Mouse (Mus musculus) kidney, embryonic 15.5 days (tissue): Measurements from ENCODE around the gene Olfr502. TPM values are rescaled to one million over a fixed set of nuclear protein-coding genes. Genes with fewer than 3 reads are reported as not detected.
"Not testable (repeated sequence)": the region's sequence is repeated elsewhere in the genome, so short reads cannot be mapped to it uniquely, and the experiment has no call there.

Experiments
- ATAC-seq: fragments of 200-750 bp; cut with Nextera tagmentation; replicated peaks from 2 replicates; pipeline ENCODE4 v1.8.0; 2017; ENCODE audit warnings: moderate TSS enrichment; ENCODE audit not compliant: low FRiP score
- H3K27ac ChIP-seq: fragments of 300-500 bp; sonication (generic); 2 replicates; pipeline ENCODE4 v1.5.1; 2015; ENCODE audit warnings: mild to moderate bottlenecking, inconsistent platforms
- H3K27me3 ChIP-seq: fragments of 300-500 bp; sonication (generic); 2 replicates; pipeline ENCODE4 v1.6.1; 2015; ENCODE audit warnings: inconsistent platforms
- H3K36me3 ChIP-seq: fragments of 300-500 bp; sonication (generic); 2 replicates; pipeline ENCODE4 v1.6.1; 2015; ENCODE audit warnings: inconsistent platforms
- H3K4me1 ChIP-seq: fragments of 300-500 bp; sonication (generic); 2 replicates; pipeline ENCODE4 v1.6.1; 2015; ENCODE audit warnings: inconsistent platforms
- H3K4me2 ChIP-seq: fragments of 300-500 bp; sonication (generic); 2 replicates; pipeline ENCODE4 v1.6.1; 2015; ENCODE audit warnings: moderate library complexity, mild to moderate bottlenecking, inconsistent platforms
- H3K4me3 ChIP-seq: fragments of 300-500 bp; sonication (generic); replicated peaks from 2 replicates; pipeline ENCODE4 v1.5.1; 2015; ENCODE audit warnings: mild to moderate bottlenecking, inconsistent platforms
- H3K9ac ChIP-seq: fragments of 300-500 bp; sonication (generic); 2 replicates; pipeline ENCODE4 v1.6.1; 2015; ENCODE audit warnings: mild to moderate bottlenecking, inconsistent platforms
- H3K9me3 ChIP-seq: fragments of 300-500 bp; sonication (generic); replicated peaks from 2 replicates; pipeline ENCODE4 v1.6.1; 2016; ENCODE audit warnings: inconsistent platforms
- WGBS: fragments of 180-500 bp; shearing (Covaris S2); methylation state at CpG from one replicate; pipeline ENCODE4 v1.1.7; 2015; ENCODE audit warnings: mixed read lengths; 5-methylcytosine and 5-hydroxymethylcytosine counted together
- polyA plus RNA-seq: library from polyadenylated mRNA; unstranded; fragments of >200 nt; fragmentation: Nextera tagmentation; extraction: Ambion mirVana; gene quantifications from 2 replicates; pipeline ENCODE4 v1.2.1, GENCODE M21; 2015

Gene Olfr502
- polyA plus RNA-seq: not detected in 2 replicates

- Histone ChIP-seq H3K9ac (no peak within 1 kb of the TSS), H3K27ac (no peak within 1 kb of the TSS), H3K4me1 (no peaks in the 10 kb centered on the region), H3K36me3 (no peaks in the 10 kb centered on the region), H3K4me3 (no peak within 1 kb of the TSS), H3K27me3 (no peaks in the 10 kb centered on the region), H3K4me2 (no peak within 1 kb of the TSS), H3K9me3 (no peaks in the 10 kb centered on the region)
- WGBS: 65% methylated on average over 1 of the region's 1 CpGs
- ATAC-seq: no peak
Observed at GRCm38 (mm10) chr7:108524965-108525364, at the start of gene Olfr502. Gene Olfr502, minus strand, starts transcription at chr7:108525065.

GRCm38 (mm10) chr7:108565693-108566092 is 40.8 kb upstream of the Olfr502 start, which contains the start of gene Olfr504:
Gene Olfr504, minus strand, starts transcription at chr7:108565793.
- no peak for ATAC-seq
- Histone ChIP-seq H3K27me3 (no peaks in the 10 kb centered on the region), H3K9ac (no peak within 1 kb of the TSS), H3K27ac (no peak within 1 kb of the TSS), H3K4me1 (no peaks in the 10 kb centered on the region), H3K4me3 (no peak within 1 kb of the TSS), H3K4me2 (no peak within 1 kb of the TSS), H3K9me3 (no peaks in the 10 kb centered on the region), H3K36me3 (no peaks in the 10 kb centered on the region)
- 81% methylated on average over 1 of the region's 1 CpGs for WGBS

- H3K4me1 ChIP-seq, H3K36me3 ChIP-seq, H3K4me3 ChIP-seq, H3K27ac ChIP-seq, H3K27me3 ChIP-seq, H3K9me3 ChIP-seq, H3K4me2 ChIP-seq, H3K9ac ChIP-seq, ATAC-seq: not testable (repeated sequence)
- WGBS: 58% methylated on average over 1 of the region's 1 CpGs
Observed at GRCm38 (mm10) chr7:108544227-108544626, 19.4 kb upstream of the Olfr502 start, which contains the start of gene Olfr503. Gene Olfr503, plus strand, starts transcription at chr7:108544527.

GRCm38 (mm10) chr7:108542416-108542815 is 17.6 kb upstream of the Olfr502 start:
- Histone ChIP-seq H3K4me3 (no peak overlapping the region), H3K36me3 (no peaks in the 10 kb centered on the region), H3K9me3 (no peaks in the 10 kb centered on the region), H3K27ac (no peak overlapping the region), H3K4me1 (no peaks in the 10 kb centered on the region), H3K9ac (no peak overlapping the region), H3K27me3 (no peaks in the 10 kb centered on the region), H3K4me2 (no peak overlapping the region)
- no peak for ATAC-seq
- WGBS: 84% methylated on average over 13 of the region's 13 CpGs

Other genes with a start within 250 kb of the Olfr502 start
- not detected in 2 replicates for gene Olfr490, start 236.1 kb downstream of the Olfr502 start, polyA plus RNA-seq
- not detected in 2 replicates for gene Olfr491, start 211.6 kb downstream of the Olfr502 start, polyA plus RNA-seq
- not detected in 2 replicates for gene Olfr492, start 201.4 kb downstream of the Olfr502 start, polyA plus RNA-seq
- gene Olfr493, start 178.1 kb downstream of the Olfr502 start, polyA plus RNA-seq: not detected in 2 replicates
- gene Olfr494, start 159.7 kb downstream of the Olfr502 start, polyA plus RNA-seq: not detected in 2 replicates
- gene Olfr495, start 131.9 kb downstream of the Olfr502 start, polyA plus RNA-seq: not detected in 2 replicates
- not detected in 2 replicates for gene Olfr497, start 104.6 kb downstream of the Olfr502 start, polyA plus RNA-seq
- not detected in 2 replicates for gene Olfr498, start 59.7 kb downstream of the Olfr502 start, polyA plus RNA-seq
- gene Olfr503, start 19.5 kb upstream of the Olfr502 start, polyA plus RNA-seq: not detected in 2 replicates
- gene Olfr504, start 40.7 kb upstream of the Olfr502 start, polyA plus RNA-seq: not detected in 2 replicates
- 0.04 TPM in 1 of 2 replicates, not detected in the other for gene Olfr506, start 85.7 kb upstream of the Olfr502 start, polyA plus RNA-seq
- gene Olfr507, start 96.7 kb upstream of the Olfr502 start, polyA plus RNA-seq: not detected in 2 replicates
- not detected in 2 replicates for gene Olfr508, start 104.9 kb upstream of the Olfr502 start, polyA plus RNA-seq
- gene Olfr509, start 126.8 kb upstream of the Olfr502 start, polyA plus RNA-seq: 0.04 TPM in 1 of 2 replicates, not detected in the other
- gene Olfr510, start 141.4 kb upstream of the Olfr502 start, polyA plus RNA-seq: not detected in 2 replicates
- gene Olfr512, start 188.3 kb upstream of the Olfr502 start, polyA plus RNA-seq: not detected in 2 replicates
- not detected in 2 replicates for gene Olfr513, start 225.9 kb upstream of the Olfr502 start, polyA plus RNA-seq